Mouse (Mus musculus): ENCODE results near the gene Tmem119. TPM values are rescaled to one million over a fixed set of nuclear protein-coding genes. Genes with fewer than 3 reads are reported as not detected.

The Tmem119 gene
- polyA plus RNA-seq (2017; shearing (Covaris generic)) = not detected

DNA sequence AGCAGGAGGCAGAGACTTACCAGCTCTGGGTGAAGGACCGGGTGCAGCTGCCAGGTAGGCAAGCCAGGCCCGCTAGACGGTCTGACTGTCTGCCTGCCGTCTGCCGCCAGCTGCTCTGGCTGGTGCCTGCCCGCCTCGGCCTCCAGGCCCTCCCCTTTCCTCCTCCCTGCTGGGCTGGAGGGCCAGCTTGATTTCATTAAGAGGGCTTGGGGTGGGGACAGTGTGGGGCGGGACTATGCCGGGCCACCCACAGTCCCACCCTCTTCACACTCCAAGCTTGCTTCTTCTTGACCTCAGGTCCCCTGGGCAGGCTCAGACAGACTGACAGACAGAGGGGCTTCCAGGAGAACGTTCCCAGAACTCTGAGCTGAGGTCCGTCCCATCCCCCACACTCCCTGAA is at the start of gene Tmem119:
Gene Tmem119, minus strand, starts transcription at position 237 of the 400 bp plus-strand sequence.
- no peak for ATAC-seq

DNA sequence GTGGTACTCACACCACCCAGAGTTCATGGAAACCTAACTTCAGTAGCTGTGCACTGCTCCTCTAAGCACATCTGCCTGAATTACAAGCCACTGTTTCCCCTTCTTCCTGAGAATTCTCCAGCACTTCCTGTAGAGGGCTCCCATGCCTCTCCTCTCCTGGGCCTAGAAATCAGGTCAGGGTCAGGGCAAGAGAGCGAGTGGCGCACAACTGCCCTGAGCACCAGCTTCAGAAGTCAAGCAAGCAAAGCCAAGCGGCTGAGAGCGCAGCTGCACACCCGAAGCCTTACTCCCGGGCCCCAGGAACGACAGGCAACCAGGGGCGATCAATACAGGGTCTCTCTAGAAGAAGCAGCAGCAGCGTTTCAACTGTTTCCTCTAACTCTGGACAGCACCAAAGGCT is 47.3 kb upstream of the Tmem119 start:
- ATAC-seq = no peak

DNA sequence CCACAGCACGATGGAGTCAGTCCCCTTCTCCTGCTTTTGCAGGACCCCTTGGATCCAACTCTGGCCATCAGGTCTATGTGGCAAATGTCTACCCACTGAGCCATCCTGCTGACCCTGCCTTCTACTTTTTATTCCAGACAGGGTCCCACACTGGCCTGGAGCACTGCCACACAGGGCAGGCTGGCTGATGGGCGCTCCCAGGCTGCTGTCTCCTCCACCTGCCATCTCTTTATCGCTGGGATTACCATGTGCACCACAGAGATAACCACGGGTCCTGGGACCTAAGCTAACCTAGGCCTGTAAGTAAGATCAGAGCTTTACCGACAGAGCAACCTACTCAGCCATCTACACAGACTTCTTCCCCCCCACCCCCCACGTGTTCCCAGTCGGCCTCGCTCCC is 46.3 kb upstream of the Tmem119 start:
- ATAC-seq = no peak

DNA sequence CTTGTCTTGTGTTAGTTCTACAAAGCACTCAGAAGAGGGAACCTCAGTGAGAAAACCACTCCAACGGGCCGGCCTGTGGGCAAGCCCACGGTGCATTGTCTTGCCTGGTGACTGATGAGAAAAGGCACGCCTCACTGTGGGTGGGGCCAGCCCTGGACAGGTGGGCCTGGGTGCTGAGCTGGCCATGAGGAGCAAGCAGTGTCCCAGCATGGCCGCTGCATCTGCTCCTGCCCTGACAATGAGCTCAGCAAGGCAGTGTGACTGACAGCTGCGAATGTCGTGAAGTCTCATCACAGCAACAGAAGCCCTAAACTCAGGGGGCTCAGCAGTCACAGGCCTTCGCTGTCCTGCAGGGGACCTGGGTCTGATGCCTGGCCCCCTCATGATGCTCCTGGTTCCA is 45.3 kb upstream of the Tmem119 start:
- no peak for ATAC-seq

DNA sequence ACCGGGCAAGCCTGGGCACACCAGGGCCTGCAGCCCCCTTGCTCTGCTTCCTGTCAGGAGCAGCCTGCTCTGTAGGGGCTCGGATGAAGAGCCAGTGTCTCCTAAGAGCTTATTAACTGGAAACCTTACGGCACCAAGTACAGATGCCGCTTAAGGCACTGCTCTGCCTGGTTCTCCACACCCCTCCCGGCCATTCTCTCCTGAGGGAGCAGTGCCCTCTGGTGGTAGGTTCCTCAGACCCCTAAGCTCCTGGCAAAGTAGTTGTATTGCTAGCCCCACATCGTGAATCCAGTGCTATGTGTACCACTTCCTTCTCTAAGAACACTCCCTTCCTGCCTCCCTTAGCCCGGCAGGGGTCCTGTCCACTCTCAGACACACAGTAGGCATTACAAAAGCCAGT is 44.4 kb upstream of the Tmem119 start:
- peak; percentile 72 for ATAC-seq

DNA sequence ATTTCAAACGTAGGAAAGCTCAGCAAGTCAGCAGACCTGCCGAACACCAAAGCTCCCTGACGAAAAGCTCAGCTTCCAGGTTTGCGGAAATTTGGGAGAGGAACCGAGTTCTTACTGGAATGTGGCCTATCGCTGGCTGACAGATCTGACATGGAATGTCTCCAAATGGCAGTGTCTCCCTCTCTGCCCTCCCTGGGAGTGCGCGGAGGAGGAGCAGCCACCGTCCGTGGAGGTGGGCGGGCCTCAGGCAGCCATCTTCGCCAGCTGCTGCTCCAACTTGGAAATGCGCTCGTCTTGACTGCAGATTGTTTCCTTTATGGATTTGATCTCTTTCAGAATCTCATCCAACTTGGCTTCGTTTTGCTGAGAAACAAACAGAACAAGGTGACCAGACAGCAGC is 43.8 kb upstream of the Tmem119 start:
- no peak for ATAC-seq

DNA sequence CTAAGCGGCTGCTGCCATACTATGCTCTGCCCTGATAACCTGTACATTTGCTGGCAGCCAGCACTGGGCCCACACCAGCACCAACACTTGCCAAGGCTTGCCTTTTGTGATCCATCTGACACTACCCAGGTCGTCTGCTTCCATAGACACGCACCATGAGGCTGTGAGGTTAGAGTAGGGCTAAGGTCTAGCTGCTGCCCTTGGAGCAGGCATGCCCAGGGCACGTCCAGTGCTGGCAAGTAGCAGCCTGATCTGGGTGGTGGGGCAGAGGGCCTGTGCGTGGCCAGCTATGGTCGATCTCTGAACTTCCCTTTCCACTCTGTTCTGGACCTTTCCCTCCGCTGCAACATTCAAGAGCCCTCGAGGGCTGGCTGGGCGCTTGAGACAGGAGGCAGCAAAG is 42.6 kb upstream of the Tmem119 start:
- ATAC-seq = no peak

DNA sequence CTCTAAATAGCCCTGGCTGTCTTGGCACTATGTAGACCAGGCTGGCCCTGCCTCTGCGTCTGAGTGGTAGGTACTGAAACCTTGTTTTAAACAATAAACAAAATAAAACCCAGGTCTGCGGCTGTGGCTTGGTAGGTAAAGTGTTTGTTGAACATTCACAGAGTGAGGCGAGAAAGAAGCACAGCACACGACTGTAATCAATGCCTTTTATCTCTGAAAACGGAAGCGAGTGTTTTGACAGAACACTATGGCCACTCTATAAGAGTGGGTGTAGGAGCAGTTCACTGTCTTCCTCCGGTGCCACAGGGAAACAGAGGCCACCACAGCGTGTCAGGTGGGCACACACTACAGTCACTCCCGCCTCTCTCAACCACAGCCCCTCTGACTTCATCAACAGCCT is 41.9 kb upstream of the Tmem119 start:
- peak; percentile 51 for ATAC-seq

DNA sequence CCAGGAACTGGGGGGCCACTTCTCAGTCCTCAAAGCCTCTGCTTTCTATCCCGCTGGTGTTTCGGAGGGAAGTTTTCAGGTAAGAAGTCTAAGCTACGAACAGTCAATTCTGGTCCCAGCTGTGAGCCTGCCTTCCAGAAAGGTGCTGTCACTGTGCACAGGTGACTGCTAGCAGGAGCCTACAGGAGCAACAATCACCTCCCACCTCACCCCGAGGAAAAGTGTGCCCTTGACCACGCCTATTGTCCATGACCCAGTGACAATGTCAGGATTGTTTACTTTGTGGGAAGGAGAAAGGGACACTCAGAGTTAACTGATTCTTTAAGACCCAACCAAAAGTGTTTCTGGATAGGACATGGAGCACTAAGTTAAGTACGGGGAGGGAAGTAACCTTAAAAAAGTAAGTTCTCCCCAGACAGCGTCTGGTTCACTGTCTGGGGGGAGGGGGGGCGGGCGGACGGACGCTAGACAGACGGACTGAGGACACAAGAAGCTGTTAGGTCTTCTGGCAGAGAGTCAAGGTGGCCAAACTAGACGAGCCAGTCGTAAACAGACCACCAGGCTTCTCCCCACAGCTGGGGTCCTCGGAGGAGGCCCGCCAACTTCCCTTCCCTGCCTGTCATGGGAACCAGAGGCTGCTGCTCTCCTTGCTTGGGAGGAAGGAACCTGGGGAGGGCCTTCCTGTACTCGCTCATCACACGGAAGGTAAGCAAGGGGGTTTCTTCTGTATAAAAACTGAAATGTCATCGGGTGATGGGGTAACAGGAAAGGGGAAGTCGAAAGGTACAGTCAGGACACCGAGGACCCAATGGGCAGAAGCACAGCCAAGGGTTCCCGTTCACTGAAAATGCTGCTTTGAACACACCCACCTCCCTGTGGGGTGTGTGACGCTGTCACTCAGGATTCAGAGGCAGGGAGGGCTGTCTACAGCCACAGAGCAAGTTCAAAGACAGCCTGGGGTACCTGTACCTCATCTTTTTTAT is 41.2 kb upstream of the Tmem119 start:
- peak; percentile 46 for ATAC-seq

DNA sequence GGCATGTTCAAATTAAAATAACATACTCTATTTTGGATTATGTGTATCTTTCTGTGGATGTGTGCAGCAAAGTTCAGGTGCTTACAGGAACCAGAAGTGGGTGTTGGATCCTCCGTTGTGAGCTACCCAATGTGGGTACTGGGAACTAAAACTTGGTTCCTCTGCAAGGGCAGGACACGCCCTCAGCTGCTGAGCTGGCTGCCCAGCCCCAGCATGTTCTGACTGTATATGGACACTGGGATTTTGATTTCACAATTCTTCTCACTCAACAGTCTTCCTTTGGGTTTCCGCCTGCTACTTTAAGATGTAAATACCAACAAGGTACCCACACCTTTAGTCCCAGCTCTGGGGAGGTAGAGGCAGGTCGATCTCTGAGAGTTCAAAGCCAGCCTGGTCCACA is 40.1 kb upstream of the Tmem119 start:
- ATAC-seq = no peak

DNA sequence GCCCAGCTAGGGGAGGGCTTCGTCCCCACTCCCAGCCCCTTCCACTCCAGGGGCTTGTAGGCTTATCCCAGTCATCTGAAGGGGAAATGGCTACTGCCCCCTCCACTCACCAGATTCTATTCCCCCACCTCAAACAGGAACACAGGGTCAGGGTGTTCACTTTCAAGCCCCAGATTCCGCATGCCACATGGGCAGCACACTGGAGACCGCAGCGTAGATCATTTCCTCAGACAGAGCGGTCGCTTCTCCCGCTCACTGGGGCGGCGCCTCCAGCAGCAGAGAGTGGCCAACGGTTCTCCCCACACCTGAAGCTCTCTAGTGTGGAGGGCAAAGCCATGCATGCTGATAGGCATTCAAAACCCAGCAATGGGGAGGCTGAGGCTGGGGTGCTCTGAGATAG is 36.6 kb upstream of the Tmem119 start:
- ATAC-seq = no peak

DNA sequence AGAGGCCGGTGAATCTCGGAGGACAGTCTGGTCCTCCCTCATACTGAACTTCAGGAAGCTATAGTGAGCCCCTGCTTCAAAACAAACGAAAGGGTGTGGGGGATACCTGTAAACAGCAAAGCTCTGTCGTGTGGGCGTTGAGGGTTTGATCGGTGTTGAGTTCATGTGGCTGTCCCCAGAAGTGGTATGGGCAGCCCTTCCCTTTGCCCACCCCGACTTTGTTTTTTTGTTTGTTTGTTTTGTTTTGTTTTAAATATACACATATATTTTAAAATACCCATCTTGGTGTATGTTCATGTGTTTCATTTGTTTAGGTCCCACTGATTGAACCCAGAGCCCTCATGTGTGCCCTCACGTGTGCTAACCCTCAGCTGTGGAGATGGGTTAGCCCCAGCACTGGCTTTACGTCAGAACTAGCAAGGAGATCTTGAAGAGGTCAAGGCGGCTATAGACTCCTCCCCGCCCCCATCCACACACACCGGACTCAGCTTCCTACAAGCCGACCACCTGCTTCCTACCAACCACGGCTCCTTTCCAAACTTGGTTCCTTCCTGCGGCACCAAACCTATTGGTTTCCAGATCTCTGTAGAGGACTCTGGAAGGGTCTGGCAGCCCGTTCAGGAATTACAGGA is 33.1 kb upstream of the Tmem119 start:
- ATAC-seq = no peak

DNA sequence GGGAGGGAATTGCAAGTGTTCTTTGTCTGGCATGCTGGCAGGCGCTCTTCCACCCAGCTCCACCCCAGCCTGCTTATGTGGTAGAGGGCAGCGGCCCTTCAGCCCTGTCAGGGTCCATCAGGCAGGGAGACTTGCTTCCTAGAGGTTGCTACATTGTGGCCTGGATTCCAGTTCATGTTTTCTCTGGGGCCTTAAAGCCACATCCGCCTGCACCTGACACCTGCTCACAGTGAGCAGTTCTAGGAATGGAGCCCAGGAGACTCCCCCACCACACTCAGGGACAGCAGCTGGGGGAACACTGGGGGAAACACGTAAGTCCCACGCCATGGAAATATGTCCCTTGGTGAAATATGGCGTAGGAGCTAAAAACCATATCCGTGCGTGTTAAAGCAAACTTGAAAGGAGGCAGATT is 32.2 kb upstream of the Tmem119 start, which contains the start of gene Selplg:
Gene Selplg, minus strand, starts transcription at position 155 of the 412 bp plus-strand sequence.
- ATAC-seq = peak; percentile 64

DNA sequence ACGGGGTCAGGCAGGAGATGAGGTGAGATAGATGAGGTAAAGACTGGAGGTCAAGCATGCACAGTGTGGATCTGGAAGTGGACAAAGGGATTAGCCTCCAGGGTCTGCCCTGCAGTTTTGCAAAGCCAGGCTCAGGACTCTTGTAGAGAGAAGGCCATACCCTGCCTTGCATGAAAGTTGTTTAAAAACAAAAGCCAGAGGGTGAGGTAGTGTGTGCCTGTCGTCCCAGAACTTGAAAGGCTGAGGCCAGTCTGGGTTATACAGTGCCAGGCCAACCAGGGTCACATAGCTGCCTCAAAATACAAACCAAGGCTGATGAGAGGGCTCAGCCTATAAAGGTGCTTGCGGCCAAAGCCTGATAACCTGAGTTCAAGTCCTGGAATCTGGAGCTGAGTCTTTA is 31.4 kb upstream of the Tmem119 start:
- ATAC-seq = no peak

DNA sequence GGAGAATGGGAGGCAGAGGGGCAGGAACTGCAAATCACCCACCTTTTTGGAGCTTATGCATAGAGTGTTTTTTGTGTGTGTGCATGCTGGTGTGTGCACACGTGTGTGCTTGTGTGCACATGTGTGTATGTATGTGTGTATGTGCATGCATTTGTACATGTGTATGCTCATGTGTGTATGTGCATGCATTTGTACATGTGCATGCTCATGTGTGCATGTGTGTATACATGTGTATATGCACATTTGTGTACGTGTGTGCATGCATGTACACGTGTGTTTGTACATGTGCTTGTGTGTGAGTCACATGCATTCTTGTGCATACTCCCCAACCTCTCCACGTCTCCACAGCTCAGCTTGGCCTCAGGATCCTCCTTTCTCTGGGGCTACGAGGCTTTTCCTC is 30.5 kb upstream of the Tmem119 start:
- ATAC-seq = no peak

DNA sequence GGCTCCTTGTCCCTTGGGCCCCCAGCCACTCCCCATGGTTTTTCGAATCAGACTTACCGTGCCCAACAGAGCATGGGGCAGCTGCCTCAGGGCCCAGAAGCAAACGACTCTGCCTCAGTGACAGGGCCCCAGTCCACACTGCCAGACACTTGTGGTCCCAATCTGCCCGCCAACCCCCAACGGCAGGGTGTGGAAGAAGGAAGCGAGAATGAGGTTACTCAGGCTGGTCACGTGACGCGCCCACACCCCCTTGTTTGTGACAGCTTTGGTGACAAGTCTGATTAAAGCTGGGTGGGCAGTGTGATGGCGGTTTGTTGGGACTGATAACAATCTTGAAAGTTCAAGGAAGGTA is 30.0 kb upstream of the Tmem119 start:
- peak; percentile 44 for ATAC-seq

DNA sequence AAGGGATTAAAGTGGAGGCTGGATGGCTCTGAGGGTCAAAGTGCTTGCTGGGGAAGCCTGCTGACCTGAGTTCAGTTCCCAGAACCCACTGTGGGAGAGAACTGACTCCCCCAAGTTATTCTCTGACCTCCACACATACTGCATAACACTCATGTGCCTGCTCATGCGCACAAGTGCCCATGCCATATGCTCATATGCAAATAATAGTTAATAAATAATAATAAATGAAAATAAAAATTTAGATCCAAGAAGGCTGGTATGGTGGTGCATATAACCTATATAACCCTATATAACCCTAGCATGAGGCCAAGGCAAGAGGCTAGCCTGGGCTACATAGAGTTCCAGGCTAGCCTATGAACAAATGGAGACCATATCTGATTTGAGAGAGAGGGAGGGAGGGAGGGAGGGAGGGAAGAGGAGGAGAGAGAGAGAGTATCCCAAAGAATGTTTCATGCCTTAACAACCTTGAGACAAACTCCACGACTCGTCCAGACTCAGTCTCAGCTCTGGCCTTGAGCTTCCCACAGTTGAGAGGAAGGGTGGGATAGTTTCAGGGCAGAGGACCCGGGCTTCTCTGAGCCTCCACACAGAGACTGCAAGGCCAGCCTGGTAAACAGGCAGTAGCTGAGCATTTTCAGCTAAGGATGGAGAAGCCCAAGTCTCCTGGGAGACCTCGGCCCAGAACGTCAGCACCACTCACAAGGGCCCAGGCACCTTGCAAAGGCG is 29.4 kb upstream of the Tmem119 start:
- ATAC-seq = no peak

DNA sequence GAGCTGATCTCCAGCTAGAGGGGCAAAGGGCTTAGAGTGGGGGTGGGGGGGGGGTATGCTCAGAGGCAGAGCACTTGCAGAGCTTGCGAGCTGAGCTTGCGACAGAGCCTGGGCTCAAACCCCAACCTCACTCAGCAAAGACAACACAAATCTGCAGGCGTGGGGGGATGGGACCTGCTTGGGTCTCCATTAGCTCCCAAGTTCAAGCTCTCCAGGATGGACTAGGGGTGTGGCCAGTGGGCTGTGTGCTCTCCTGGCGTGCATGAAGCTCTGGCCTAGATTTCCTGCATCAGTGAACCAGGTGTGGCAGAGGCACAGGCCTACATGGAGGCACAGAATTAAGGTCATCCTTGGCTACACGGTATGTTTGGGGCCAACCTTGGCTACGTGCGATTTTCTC is 28.2 kb upstream of the Tmem119 start:
- ATAC-seq = no peak

DNA sequence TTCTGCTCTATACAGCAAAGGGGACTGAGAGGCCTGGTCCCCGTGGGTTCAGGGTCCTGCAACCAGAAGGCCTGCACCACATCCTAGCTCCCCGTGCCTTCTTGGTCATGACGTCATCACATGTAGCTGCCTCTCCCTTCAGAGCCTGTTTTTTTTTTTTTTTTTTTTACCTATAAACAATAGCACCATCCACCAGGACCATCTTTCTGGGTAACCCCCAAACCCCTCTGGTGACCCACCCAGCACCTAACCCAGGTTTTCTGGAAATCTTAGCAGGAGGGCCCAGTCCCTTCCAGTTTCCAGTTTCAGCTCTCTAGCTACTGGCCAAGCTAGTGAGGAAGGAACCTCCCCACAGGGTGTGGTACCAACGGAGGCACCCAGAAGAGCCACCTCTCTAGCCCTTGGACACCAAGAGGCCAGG is 27.7 kb upstream of the Tmem119 start:
- no peak for ATAC-seq

DNA sequence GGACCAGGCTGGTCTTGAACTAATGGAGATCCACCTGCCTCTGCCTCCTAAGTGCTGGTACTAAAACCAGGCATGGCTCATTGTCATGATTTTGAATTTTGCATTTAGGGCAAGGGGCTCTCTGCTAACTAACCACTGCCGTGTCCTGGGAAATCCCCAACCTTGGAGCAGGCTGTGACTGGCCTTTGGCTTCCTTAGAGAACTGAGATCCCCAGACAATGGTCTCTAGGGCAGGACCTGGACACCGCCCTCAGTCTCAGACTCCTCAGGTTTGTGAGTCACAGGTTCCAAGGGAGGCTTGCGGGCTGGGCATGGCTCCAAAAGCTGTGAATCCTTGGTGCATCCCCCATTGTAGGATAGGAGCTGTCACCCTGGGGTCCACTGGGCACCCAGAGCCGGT is 26.3 kb upstream of the Tmem119 start:
- ATAC-seq = no peak

DNA sequence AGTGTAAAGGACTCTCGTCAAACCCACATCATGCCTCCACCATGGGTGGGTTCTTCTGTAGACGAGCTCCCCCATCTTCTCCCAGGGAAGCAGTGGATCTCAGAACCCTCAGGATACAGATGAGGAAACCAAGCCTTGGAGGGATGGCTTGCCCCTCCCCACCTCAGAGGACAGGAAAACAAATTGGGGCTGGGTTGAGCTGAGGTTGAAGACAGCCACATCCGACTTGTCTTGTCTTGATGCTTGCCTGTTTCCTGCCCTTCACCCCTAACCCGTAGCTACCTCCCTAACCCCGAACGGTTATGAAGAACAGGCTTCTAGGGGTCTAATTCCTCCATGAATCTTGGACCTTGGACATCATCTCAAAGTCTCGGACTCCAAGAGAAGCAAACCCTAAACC is 25.2 kb upstream of the Tmem119 start:
- peak; percentile 62 for ATAC-seq

DNA sequence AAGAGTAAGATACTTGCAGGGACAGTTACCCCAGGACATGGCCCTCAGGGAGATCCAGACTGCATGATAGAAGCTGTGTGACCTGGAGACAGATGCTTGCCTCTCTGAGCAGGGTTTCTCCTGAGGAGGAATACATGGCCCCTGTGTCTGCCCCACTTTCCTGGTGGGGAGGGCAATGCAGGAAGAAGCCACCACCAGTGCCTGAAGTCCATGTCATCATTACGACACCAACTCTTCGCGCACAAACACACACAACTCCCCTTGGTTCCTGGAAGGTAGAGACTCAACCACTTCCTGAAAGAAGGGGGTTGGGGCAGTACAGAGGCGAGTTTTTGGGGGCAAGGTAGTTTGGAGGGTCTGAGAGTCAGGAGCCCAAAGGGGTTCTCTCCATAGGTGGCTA is 23.9 kb upstream of the Tmem119 start:
- peak; percentile 44 for ATAC-seq

DNA sequence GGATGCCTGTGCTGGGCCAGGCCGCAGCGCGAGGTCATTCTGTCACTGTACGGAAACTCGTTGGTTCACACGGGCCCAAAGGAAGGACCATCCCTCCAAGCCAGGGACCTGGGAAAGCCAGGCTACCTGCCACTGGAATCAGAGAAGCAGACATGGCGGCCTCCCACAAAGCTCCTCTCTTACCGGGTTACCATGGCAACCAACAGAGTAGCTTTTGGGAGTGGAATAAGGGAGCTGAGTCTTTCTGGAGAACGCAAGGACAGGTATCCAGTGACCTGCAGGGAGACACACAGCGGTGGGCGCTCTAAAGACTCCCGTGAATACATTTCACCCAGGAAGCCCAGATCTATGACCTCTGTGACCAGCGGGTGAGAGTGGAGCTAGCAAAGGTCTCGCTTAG is 18.3 kb upstream of the Tmem119 start:
- ATAC-seq = no peak

Measured in activated CD4-positive, CD25-positive, alpha-beta regulatory T cell, adult 4 months (primary cell).